Mouse (Mus musculus) cortical plate, adult 2 months (tissue): ENCODE results near the gene Slc22a21.

Experiments
- CTCF ChIP-seq: fragments of 200-500 bp; IDR thresholded peaks from 2 replicates; pipeline ENCODE4 v1.5.1; 2011; ENCODE audit warnings: mild to moderate bottlenecking, control low read depth, low read length; ENCODE audit not compliant: insufficient read depth; ENCODE audit errors: extremely low read depth
- POLR2A ChIP-seq: fragments of 200-500 bp; IDR thresholded peaks from 2 replicates; pipeline ENCODE4 v1.6.1; 2011; ENCODE audit warnings: mild to moderate bottlenecking, low read length, control low read depth; ENCODE audit not compliant: insufficient read depth; ENCODE audit errors: extremely low read depth

GRCm38 (mm10) chr11:53931091-53931943 lies 48.8 kb downstream of the Slc22a21 start:
- no peak for TF ChIP-seq POLR2A
- TF ChIP-seq CTCF = peak; percentile 76
